Mouse (Mus musculus) frontal cortex, postnatal 14 days (tissue): ENCODE measurements around the gene Tbxa2r.

Experiments used
- DNase-seq, 2 experiments: peaks; one replicate each; pipeline ENCODE4 v3.0.0; 2022; ENCODE audit warnings: low spot score in 2 of 2

The Tbxa2r gene

GRCm38 (mm10) chr10:81365672-81366476 lies 37.3 kb downstream of the Tbxa2r start, which contains the start of gene 4930404N11Rik:
4930404N11Rik (minus strand) TSS chr10:81365816.
- DNase-seq, result no peak

- no peak for DNase-seq
Observed at GRCm38 (mm10) chr10:81366477-81367206, 38.1 kb downstream of the Tbxa2r start.

GRCm38 (mm10) chr10:81367207-81367495 lies 38.6 kb downstream of the Tbxa2r start:
- no peak for DNase-seq

GRCm38 (mm10) chr10:81375322-81375721 lies 46.8 kb downstream of the Tbxa2r start:
- DNase-seq, result no peak

- DNase-seq, result no peak
Observed at GRCm38 (mm10) chr10:81376561-81377361, 48.2 kb downstream of the Tbxa2r start.

- no peak for DNase-seq
Observed at GRCm38 (mm10) chr10:81377362-81377664, 48.8 kb downstream of the Tbxa2r start.

GRCm38 (mm10) chr10:81377793-81378552 lies 49.4 kb downstream of the Tbxa2r start, which contains the start of gene Fzr1:
Fzr1 (minus strand) TSS chr10:81378516.
- no peak for DNase-seq

GRCm38 (mm10) chr10:81378553-81379182 lies 50.1 kb downstream of the Tbxa2r start:
- peak; percentile 100 for DNase-seq

GRCm38 (mm10) chr10:81379183-81379553 lies 50.6 kb downstream of the Tbxa2r start:
- DNase-seq, result no peak

- DNase-seq, result no peak
Observed at GRCm38 (mm10) chr10:81379809-81380378, 51.4 kb downstream of the Tbxa2r start.

GRCm38 (mm10) chr10:81382039-81382438 lies 53.5 kb downstream of the Tbxa2r start:
- DNase-seq, result no peak

- DNase-seq, result peak; percentile 98 to 99
Observed at GRCm38 (mm10) chr10:81383802-81384604, 55.5 kb downstream of the Tbxa2r start, which contains the start of the genes Dohh and Gm48551. Dohh (plus strand) TSS chr10:81384428. Gm48551 (plus strand) TSS chr10:81384466.

GRCm38 (mm10) chr10:81384605-81384982 lies 56.1 kb downstream of the Tbxa2r start:
- no peak for DNase-seq
